23 mouse cellular contexts compared by ENCODE assay signal in the genomic region with DNA sequence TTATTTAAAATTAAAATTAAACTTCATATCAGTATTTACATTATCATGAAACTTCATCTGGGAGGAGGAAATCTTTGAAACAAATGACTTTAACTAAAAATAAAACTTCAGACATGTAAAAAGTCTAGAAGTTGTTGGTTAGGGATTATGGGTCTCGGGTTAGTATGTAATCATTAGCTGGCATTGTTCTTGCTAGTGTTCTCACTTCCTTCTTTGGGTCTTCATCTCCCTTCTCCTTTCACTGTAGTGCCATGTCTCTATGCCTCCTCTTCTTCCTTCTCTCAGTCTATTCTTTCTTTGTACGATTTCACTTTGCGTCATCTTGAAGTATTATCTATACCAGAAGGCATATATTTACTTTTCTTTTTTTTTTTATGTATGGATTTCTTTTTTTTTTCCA. TPM values are rescaled to one million over a fixed set of nuclear protein-coding genes. Genes with fewer than 3 reads are reported as not detected.
A peak's percentile ranks its signal among the peaks of the same experiment; 100 is the strongest.
DNase-seq lines count a peak whose midpoint lies in the region; ATAC-seq lines count a peak whose summit lies in the region.
"Had no signal": no experiment of that assay in that cellular context is flagged by ENCODE, and none has a peak within 500 bp of the region (broad histone marks: within the 10 kb centered on the region; RNA-seq: fewer than 3 reads in every experiment).

No protein-coding gene starts in this region.

- no peaks in the 10 kb centered on the region for H3K9me3 ChIP-seq in hindbrain, embryonic 10.5 days
- H3K9me3 ChIP-seq: embryonic facial prominence, embryonic 13.5 days; embryonic facial prominence, embryonic 15.5 days; forebrain, embryonic 10.5 days; forebrain, embryonic 12.5 days had no signal

- peaks cover 7% of the 10 kb centered on the region for H3K4me1 ChIP-seq in hindbrain, embryonic 10.5 days (replicated peaks)

- H3K27ac ChIP-seq in hindbrain, embryonic 10.5 days, result no peak overlapping the region
- H3K27ac ChIP-seq: embryonic facial prominence, embryonic 13.5 days; embryonic facial prominence, embryonic 15.5 days; forebrain, embryonic 10.5 days; forebrain, embryonic 12.5 days had no signal

- 95% methylated on average over 3 of the region's 3 CpGs for WGBS in hindbrain, embryonic 10.5 days

- H3K27me3 ChIP-seq in hindbrain, embryonic 10.5 days (ENCODE audit: insufficient read depth, poor library complexity, severe bottlenecking), result no peaks in the 10 kb centered on the region
- H3K27me3 ChIP-seq: embryonic facial prominence, embryonic 13.5 days; embryonic facial prominence, embryonic 15.5 days; forebrain, embryonic 12.5 days had no signal

- ATAC-seq in granulocyte monocyte progenitor cell, adult 5-6 weeks (replicated peaks; ENCODE audit: poor library complexity, severe bottlenecking), result peak; percentile 48
- ATAC-seq in megakaryocyte progenitor cell, adult 5-6 weeks (replicated peaks; ENCODE audit: poor library complexity), result peak; percentile 57
- ATAC-seq: forebrain, embryonic 14.5 days; forebrain, embryonic 16.5 days had no signal

- DNase-seq in A20 (ENCODE audit: low read depth, low spot score), result peak; percentile 24
- no peak for DNase-seq in urinary bladder, postnatal 36 days (ENCODE audit: low spot score in 2 of 2)
- DNase-seq in hindbrain, embryonic 10.5 days (ENCODE audit: low spot score), result no peak
- DNase-seq in kidney, postnatal 4 days, result no peak
- DNase-seq: adrenal gland, adult 2 months; adrenal gland, postnatal 14 days; adrenal gland, postnatal 36 days; cerebellum, adult 11-12 months; cerebellum, adult 2 months; cerebellum, adult 9-10 months; cerebellum, postnatal 10 days; cerebellum, postnatal 25 days; embryo, embryonic 11 days had no signal

- H3K4me3 ChIP-seq in hindbrain, embryonic 10.5 days, result no peak overlapping the region
- H3K4me3 ChIP-seq: embryonic facial prominence, embryonic 13.5 days; embryonic facial prominence, embryonic 15.5 days; erythroblast, embryonic 14.5 days; forebrain, embryonic 10.5 days; forebrain, embryonic 12.5 days had no signal

- no peaks in the 10 kb centered on the region for H3K36me3 ChIP-seq in hindbrain, embryonic 10.5 days
- H3K36me3 ChIP-seq: embryonic facial prominence, embryonic 13.5 days; embryonic facial prominence, embryonic 15.5 days; forebrain, embryonic 10.5 days; forebrain, embryonic 12.5 days had no signal

RNA-seq across cellular contexts. Expression of gene Map2, which starts 55.3 kb away (rescaled TPM):
- total RNA-seq in granulocyte monocyte progenitor cell, adult 5-6 weeks (2014; fragmentation: Nextera tagmentation), result not detected in 2 replicates
- total RNA-seq in granulocyte monocyte progenitor cell, adult 5-6 weeks (2017), result not detected in 2 replicates
- total RNA-seq in megakaryocyte progenitor cell, adult 5-6 weeks (2015), result 0.12 TPM in 1 of 2 replicates, not detected in the other
- not detected in 2 replicates for total RNA-seq in megakaryocyte progenitor cell, adult 5-6 weeks (2017)
- 78.8 and 164 TPM in 2 replicates for polyA plus RNA-seq in hindbrain, embryonic 10.5 days (2016; fragmentation: Nextera tagmentation; extraction: Ambion mirVana)
- total RNA-seq: MEL had no signal
- polyA plus RNA-seq: erythroblast, embryonic 14.5 days had no signal
